In the genomic region with DNA sequence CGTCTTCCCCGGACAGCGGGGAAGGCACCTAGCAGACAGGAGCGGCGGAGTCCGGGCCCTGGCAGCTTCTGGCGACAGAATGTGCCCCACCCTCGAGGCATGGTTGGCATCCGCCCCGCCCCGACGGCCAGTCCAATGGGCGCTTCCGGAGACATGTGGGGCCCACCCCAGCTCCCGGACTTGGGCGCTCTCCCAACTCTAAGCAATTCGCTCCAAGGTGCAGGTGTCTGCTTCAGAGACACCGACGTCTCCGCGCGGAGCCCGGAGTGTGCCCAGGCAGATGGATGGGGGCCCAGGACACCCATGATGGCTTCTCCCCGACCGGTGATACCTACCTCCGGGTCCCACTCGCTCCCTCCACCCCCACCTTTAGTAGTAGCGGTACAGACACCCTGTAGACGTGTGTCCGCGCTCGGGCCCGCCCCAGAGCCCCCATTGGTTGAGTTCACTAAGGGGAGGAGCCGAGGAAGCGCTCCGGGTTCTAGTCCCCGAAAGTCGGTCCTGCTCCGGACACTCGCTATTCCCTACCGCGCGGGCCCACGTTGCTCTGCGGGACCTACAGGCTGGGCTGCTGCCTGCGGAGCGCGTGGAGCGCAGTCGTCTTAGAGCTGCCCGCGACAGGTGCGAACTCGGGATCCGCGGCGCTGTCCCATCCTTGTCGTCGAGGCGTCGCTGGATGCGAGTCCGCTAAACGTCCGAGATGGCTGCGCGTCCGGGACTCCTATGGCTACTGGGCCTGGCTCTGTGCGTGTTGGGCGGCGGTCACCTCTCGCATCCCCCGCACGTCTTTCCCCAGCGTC, we compare ENCODE assay signal across 7 mouse cellular contexts. TPM values are rescaled to one million over a fixed set of nuclear protein-coding genes. Genes with fewer than 3 reads are reported as not detected.
DNase-seq lines count a peak whose midpoint lies in the region; ATAC-seq and TF ChIP-seq lines count a peak whose summit lies in the region.

Gene Bmp8b, plus strand, starts transcription at position 515 of the 800 bp plus-strand sequence.

- H3K4me3 ChIP-seq in forebrain, embryonic 11.5 days (ENCODE audit: low read depth, low read length) = peak within 1 kb of the TSS; percentile 26
- peak within 1 kb of the TSS; percentile 18 for H3K4me3 ChIP-seq in kidney, postnatal 0 days (replicated peaks; ENCODE audit: low read depth, low read length)

- H3K9me3 ChIP-seq in forebrain, embryonic 11.5 days (ENCODE audit: control insufficient read depth, low read length) = no peaks in the 10 kb centered on the region
- H3K9me3 ChIP-seq in kidney, postnatal 0 days (replicated peaks; ENCODE audit: low read length) = no peaks in the 10 kb centered on the region

- no peak within 1 kb of the TSS; the same call in 1 of the 2 replicates for H3K9ac ChIP-seq in forebrain, embryonic 11.5 days (ENCODE audit: low read length)
- H3K9ac ChIP-seq in kidney, postnatal 0 days (ENCODE audit: low read depth, low read length) = no peak within 1 kb of the TSS

- peak within 1 kb of the TSS; percentile 33; the same call in 1 of the 2 replicates for H3K4me2 ChIP-seq in forebrain, embryonic 11.5 days (ENCODE audit: low read depth, low read length, severe bottlenecking)
- peak within 1 kb of the TSS; percentile 49 for H3K4me2 ChIP-seq in kidney, postnatal 0 days (ENCODE audit: low read length)

- DNase-seq in embryo, embryonic 11 days = peak; percentile 17
- DNase-seq in forebrain, embryonic 11.5 days (ENCODE audit: low spot score) = peak; percentile 57
- DNase-seq in kidney, postnatal 0 days (ENCODE audit: low spot score) = no peak
- peak; percentile 22 for DNase-seq in lung, postnatal 36 days
- DNase-seq in testis, postnatal 14 days (ENCODE audit: low spot score) = peak; percentile 52
- DNase-seq in cerebellum, postnatal 36 days = no peak

- TF ChIP-seq CTCF in kidney, postnatal 0 days (IDR thresholded peaks at IDR 0.05; ENCODE audit: low read depth) = no peak

- H3K27ac ChIP-seq in forebrain, embryonic 11.5 days (ENCODE audit: low read depth, low read length) = no peak within 1 kb of the TSS
- no peak within 1 kb of the TSS for H3K27ac ChIP-seq in kidney, postnatal 0 days

- peak; percentile 60 for ATAC-seq in forebrain, embryonic 11.5 days (replicated peaks; ENCODE audit: low FRiP score)
- peak; percentile 55 for ATAC-seq in kidney, postnatal 0 days (replicated peaks; ENCODE audit: low FRiP score, low read depth)
- no peak for ATAC-seq in activated CD4-positive, CD25-positive, alpha-beta regulatory T cell, adult 4 months

- H3K27me3 ChIP-seq in forebrain, embryonic 11.5 days (ENCODE audit: control insufficient read depth, insufficient read depth, low read length) = peaks cover 31% of the 10 kb centered on the region
- H3K27me3 ChIP-seq in kidney, postnatal 0 days (ENCODE audit: insufficient read depth, low read length) = peaks cover 21% of the 10 kb centered on the region

- 0 out of 2 replicates have a peak, but pooled peaks cover 4% of the 10 kb centered on the region for H3K4me1 ChIP-seq in forebrain, embryonic 11.5 days (replicated peaks; ENCODE audit: control insufficient read depth, insufficient read depth, low read length)
- no peaks in the 10 kb centered on the region for H3K4me1 ChIP-seq in kidney, postnatal 0 days (replicated peaks; ENCODE audit: insufficient read depth, low read length)

- 5% methylated on average over 75 of the region's 75 CpGs for WGBS in forebrain, embryonic 11.5 days
- 5% methylated on average over 72 of the region's 75 CpGs for WGBS in kidney, postnatal 0 days

- H3K36me3 ChIP-seq in forebrain, embryonic 11.5 days (ENCODE audit: control insufficient read depth, insufficient read depth, low read length) = no peaks in the 10 kb centered on the region
- H3K36me3 ChIP-seq in kidney, postnatal 0 days (ENCODE audit: insufficient read depth, low read length) = no peaks in the 10 kb centered on the region

RNA-seq across cellular contexts. Expression of gene Bmp8b, which starts in this region (rescaled TPM):
- 0.20 and 0.24 TPM in 2 replicates for polyA plus RNA-seq in forebrain, embryonic 11.5 days (2014; fragmentation: Nextera tagmentation; extraction: Ambion mirVana)
- 0.34 and 0.38 TPM in 2 replicates for polyA plus RNA-seq in kidney, postnatal 0 days (2015; fragmentation: Nextera tagmentation; extraction: Ambion mirVana)
- under 1 TPM in 1 of 2 experiments, not detected in 1; 0.20 TPM for polyA plus RNA-seq in activated CD4-positive, CD25-positive, alpha-beta regulatory T cell, adult 4 months (2017; shearing (Covaris generic))

Comparison
In these comparisons a context has a peak if more than half of its experiments do, and no peak if none do; other contexts are left out.
1. Peak in DNase-seq, ATAC-seq, H3K4me3 ChIP-seq and H3K4me2 ChIP-seq in forebrain, embryonic 11.5 days; RNA of the gene not detected or under 1 TPM.
2. Peak in ATAC-seq, H3K4me3 ChIP-seq and H3K4me2 ChIP-seq in kidney, postnatal 0 days; RNA of the gene not detected or under 1 TPM.
3. DNase-seq: peak in embryo, embryonic 11 days (single experiment), lung, postnatal 36 days (single experiment) and testis, postnatal 14 days (single experiment); none in kidney, postnatal 0 days (single experiment) and cerebellum, postnatal 36 days (0 of 2).